Mouse (Mus musculus): ENCODE data around the gene Myo10.
A peak's percentile ranks its signal among the peaks of the same experiment; 100 is the strongest.

Myo10 gene

DNA sequence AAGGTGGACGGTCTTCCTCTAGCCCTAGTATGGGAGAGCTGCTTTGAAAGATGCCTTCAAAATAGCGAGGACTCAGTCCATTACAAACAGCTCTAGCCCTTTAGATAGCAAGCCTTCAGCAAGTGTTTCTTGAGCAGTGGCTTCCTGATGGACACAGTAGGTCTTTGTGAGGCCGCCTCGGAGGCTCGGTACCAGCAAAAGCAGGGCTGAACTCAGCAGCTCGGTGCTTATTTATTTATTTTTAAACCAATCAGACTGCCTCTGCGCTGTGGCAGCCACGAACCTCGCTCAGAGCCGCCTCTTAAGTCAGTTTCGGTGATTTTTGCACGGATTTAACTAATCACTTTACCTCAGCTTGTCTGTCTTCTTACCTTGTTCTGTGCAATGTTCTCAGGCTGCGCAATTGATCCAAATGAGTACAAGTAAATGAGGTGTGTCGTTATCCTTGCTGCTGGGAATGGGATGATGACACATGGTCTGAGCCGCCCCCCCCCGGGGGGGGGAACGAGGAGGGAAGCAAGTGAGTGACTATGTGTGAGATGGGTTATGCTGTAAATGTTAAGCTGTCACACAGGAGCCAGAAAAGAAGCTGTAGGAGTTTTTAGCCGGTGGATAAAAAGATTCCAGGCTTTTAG is 232.1 kb downstream of the Myo10 start:
- DNase-seq = no peak

DNA sequence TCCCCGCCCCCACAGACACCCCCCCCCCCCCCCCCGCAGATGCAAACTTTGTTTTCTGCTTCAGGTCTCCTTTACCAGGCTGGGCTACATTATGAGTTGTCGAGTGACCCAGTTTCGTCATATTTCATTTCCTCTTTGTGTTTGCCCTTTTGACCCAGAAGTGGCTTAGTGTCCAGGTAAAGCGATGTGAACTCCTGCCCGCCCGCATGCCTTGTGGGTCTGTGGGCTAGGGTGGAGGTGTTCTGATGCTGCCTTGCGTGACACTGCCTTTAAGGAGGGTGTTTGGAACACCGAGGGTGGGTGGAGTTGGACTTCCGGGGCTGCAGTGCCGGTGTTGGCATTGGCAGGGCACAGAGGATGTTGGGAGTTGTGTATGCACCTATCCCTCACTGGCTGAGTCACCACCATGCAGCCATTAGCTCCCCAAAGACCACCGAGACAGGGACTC is 236.3 kb downstream of the Myo10 start:
- peak; percentile 41 to 47 for DNase-seq

DNA sequence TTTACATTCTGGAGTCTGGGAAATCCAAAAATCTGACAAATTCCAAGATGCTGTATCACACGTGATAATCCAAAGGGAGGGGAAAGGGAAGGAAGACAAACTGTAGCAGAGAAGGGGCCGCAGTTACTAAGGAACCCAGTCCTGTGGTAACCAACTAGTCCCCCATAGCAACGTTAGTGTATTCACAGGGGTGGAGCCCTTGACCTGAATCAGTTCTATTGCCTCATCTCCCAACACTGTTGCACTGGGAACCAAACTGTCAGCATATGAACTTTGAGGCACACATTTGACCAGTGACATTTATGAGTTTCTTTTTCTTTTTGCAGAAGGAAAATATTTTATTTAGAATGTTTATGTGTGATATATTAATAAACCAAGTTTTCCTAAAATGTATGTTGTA is 237.1 kb downstream of the Myo10 start:
- DNase-seq = no peak

DNA sequence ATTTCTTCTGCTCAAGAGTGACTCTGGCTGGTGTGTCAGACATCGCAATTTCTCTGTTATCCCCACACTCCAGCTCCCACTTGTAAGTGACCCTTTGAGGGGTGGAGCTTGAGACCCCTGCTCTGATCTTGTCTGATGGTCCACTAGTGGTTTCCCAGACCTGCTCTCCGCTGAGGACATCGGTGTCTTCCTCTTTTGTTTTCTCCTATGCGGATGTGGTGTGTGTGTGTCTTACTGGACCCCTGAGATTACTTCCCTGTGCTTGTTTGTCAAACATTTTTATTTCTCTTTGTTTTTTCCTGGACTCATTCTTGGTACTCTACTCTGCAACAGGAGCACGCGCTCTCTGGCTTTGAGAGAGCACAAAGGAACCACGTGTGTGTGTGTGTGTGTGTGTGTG is 239.6 kb downstream of the Myo10 start:
- DNase-seq = no peak

All from kidney, postnatal 36 days (tissue).